Mouse (Mus musculus) fibroblast of lung, adult 2 months (primary cell): Measurements from ENCODE around the gene Ttc27.

Experiments
- DNase-seq: peaks from one replicate; pipeline ENCODE4 v3.0.0-alpha.2; 2011; ENCODE audit warnings: low read depth

Ttc27 gene

GRCm38 (mm10) chr17:74753628-74754104 is 36.1 kb downstream of the Ttc27 start:
- DNase-seq: no peak

- no peak for DNase-seq
Observed at GRCm38 (mm10) chr17:74754369-74755118, 37.0 kb downstream of the Ttc27 start.

- no peak for DNase-seq
Observed at GRCm38 (mm10) chr17:74769390-74769811, 51.9 kb downstream of the Ttc27 start.

GRCm38 (mm10) chr17:74772364-74772763 is 54.8 kb downstream of the Ttc27 start:
- DNase-seq: no peak

GRCm38 (mm10) chr17:74773556-74773955 is 56.0 kb downstream of the Ttc27 start:
- no peak for DNase-seq

- no peak for DNase-seq
Observed at GRCm38 (mm10) chr17:74780133-74780532, 62.6 kb downstream of the Ttc27 start.

GRCm38 (mm10) chr17:74780627-74781026 is 63.1 kb downstream of the Ttc27 start:
- DNase-seq: no peak

- DNase-seq: no peak
Observed at GRCm38 (mm10) chr17:74781911-74782310, 64.4 kb downstream of the Ttc27 start.

- DNase-seq: no peak
Observed at GRCm38 (mm10) chr17:74785586-74785985, 68.1 kb downstream of the Ttc27 start.

GRCm38 (mm10) chr17:74786198-74786734 is 68.7 kb downstream of the Ttc27 start:
- DNase-seq: no peak

- peak; percentile 27 for DNase-seq
Observed at GRCm38 (mm10) chr17:74796023-74796699, 78.6 kb downstream of the Ttc27 start.

- no peak for DNase-seq
Observed at GRCm38 (mm10) chr17:74799865-74800264, 82.3 kb downstream of the Ttc27 start.

- DNase-seq: no peak
Observed at GRCm38 (mm10) chr17:74802765-74803164, 85.2 kb downstream of the Ttc27 start.

- DNase-seq: no peak
Observed at GRCm38 (mm10) chr17:74803835-74804234, 86.3 kb downstream of the Ttc27 start.

GRCm38 (mm10) chr17:74804321-74804930 is 86.9 kb downstream of the Ttc27 start:
- DNase-seq: no peak

GRCm38 (mm10) chr17:74807509-74808248 is 90.1 kb downstream of the Ttc27 start:
- no peak for DNase-seq

GRCm38 (mm10) chr17:74808330-74808729 is 90.8 kb downstream of the Ttc27 start:
- DNase-seq: no peak

- no peak for DNase-seq
Observed at GRCm38 (mm10) chr17:74808901-74809300, 91.4 kb downstream of the Ttc27 start.

GRCm38 (mm10) chr17:74810892-74811625 is 93.5 kb downstream of the Ttc27 start:
- peak; percentile 27 for DNase-seq

GRCm38 (mm10) chr17:74819711-74820110 is 102.2 kb downstream of the Ttc27 start:
- DNase-seq: peak; percentile 51

GRCm38 (mm10) chr17:74830851-74831250 is 113.3 kb downstream of the Ttc27 start:
- no peak for DNase-seq
